In the genomic region with DNA sequence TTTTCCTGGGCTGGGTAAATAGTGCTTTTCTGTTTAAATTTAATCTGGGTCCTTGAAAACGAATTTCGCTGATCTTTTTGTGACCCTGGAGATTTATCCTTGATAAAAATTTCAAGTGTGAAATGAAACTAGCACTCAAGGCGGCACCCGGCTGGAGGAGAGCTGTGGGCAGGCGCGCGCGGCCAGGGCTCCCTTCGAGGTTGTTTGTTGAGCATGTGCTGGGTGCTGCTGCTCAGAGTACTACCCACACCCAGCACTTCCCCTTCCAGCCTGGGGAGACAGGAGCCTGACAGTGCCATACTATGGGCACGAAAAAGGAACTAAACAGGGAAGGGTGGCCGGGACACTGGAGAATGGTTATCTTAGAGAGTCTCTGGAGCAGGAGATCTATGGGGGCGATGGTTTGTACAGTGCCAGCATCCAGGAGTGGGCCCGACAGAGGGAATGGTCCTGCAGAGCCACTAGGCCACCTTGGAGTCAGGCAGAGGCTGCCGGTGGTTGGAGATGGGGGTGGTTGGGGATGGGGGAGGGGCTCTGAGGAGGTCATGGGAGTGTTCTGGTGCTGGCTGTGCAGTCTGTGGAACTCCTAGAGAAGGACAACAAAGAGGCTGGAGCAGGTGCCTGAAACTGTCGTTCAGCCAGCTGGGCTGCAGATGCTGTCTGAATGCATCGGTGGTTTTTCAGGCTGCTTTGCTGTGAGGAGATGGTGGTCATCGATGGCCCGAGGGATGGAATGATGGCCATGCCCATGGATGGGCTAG, we compare ENCODE assay signal across 8 mouse cellular contexts. TPM values are rescaled to one million over a fixed set of nuclear protein-coding genes. Genes with fewer than 3 reads are reported as not detected.
DNase-seq lines count a peak whose midpoint lies in the region; ATAC-seq lines count a peak whose summit lies in the region.

No protein-coding gene starts in this region.

- no peaks in the 10 kb centered on the region for H3K9me3 ChIP-seq in lung, embryonic 16.5 days (ENCODE audit: control insufficient read depth, low read length)
- H3K9me3 ChIP-seq in hindbrain, embryonic 15.5 days: no peaks in the 10 kb centered on the region
- no peaks in the 10 kb centered on the region for H3K9me3 ChIP-seq in limb, embryonic 10.5 days (replicated peaks)

- H3K27ac ChIP-seq in lung, embryonic 16.5 days (ENCODE audit: low read length): no peak overlapping the region
- peak overlapping the region; percentile 45 for H3K27ac ChIP-seq in hindbrain, embryonic 15.5 days (replicated peaks)
- no peak overlapping the region for H3K27ac ChIP-seq in limb, embryonic 10.5 days

- intact Hi-C loops in gastrocnemius, postnatal 36 days (cut with DNase I): no loop called here

- no peaks in the 10 kb centered on the region for H3K4me1 ChIP-seq in lung, embryonic 16.5 days (replicated peaks; ENCODE audit: control insufficient read depth, insufficient read depth, low read length)
- peaks cover 23% of the 10 kb centered on the region for H3K4me1 ChIP-seq in hindbrain, embryonic 15.5 days (replicated peaks)
- H3K4me1 ChIP-seq in limb, embryonic 10.5 days: peaks cover 27% of the 10 kb centered on the region

- H3K4me2 ChIP-seq in lung, embryonic 16.5 days (ENCODE audit: low read depth, low read length): peak overlapping the region; percentile 55
- H3K4me2 ChIP-seq in hindbrain, embryonic 15.5 days: peak overlapping the region; percentile 57

- DNase-seq in lung, postnatal 10 days: no peak
- DNase-seq in embryo, embryonic 10.5 days (ENCODE audit: low spot score): peak; percentile 41
- peak; percentile 35 for DNase-seq in limb, embryonic 10.5 days (ENCODE audit: low spot score)
- DNase-seq in retina, embryonic 14.5 days (ENCODE audit: low spot score): peak; percentile 57
- no peak for DNase-seq in thymus, postnatal 36 days
- no peak for DNase-seq in gastrocnemius, postnatal 36 days

- no peak overlapping the region for H3K9ac ChIP-seq in lung, embryonic 16.5 days (ENCODE audit: low read length)
- H3K9ac ChIP-seq in hindbrain, embryonic 15.5 days: 0 out of 2 replicates have a peak overlapping the region, but pooled peaks have one; percentile 14

- H3K36me3 ChIP-seq in lung, embryonic 16.5 days (ENCODE audit: control insufficient read depth, insufficient read depth, low read length): no peaks in the 10 kb centered on the region
- no peaks in the 10 kb centered on the region for H3K36me3 ChIP-seq in hindbrain, embryonic 15.5 days
- H3K36me3 ChIP-seq in limb, embryonic 10.5 days: no peaks in the 10 kb centered on the region

- 19% methylated on average over 18 of the region's 18 CpGs for WGBS in lung, embryonic 16.5 days
- WGBS in hindbrain, embryonic 15.5 days: 12% methylated on average over 18 of the region's 18 CpGs
- 22% methylated on average over 18 of the region's 18 CpGs for WGBS in limb, embryonic 10.5 days

- H3K4me3 ChIP-seq in lung, embryonic 16.5 days (ENCODE audit: low read length): peak overlapping the region; percentile 25
- H3K4me3 ChIP-seq in hindbrain, embryonic 15.5 days: peak overlapping the region; percentile 26
- H3K4me3 ChIP-seq in limb, embryonic 10.5 days: peak overlapping the region; percentile 26; the same call in 1 of the 2 replicates

- H3K27me3 ChIP-seq in lung, embryonic 16.5 days (ENCODE audit: control insufficient read depth, insufficient read depth, low read depth, low read length): peaks cover 12% of the 10 kb centered on the region
- H3K27me3 ChIP-seq in hindbrain, embryonic 15.5 days: no peaks in the 10 kb centered on the region
- peaks cover 61% of the 10 kb centered on the region for H3K27me3 ChIP-seq in limb, embryonic 10.5 days (ENCODE audit: low read depth, poor library complexity, severe bottlenecking)

- ATAC-seq in lung, embryonic 16.5 days (ENCODE audit: low read depth): peak; percentile 56; the same call in 1 of the 2 replicates
- ATAC-seq in hindbrain, embryonic 15.5 days (ENCODE audit: low FRiP score, low read depth): peak; percentile 57; the same call in 1 of the 2 replicates

RNA-seq across cellular contexts. Expression of a gene that starts 35.9 kb away (rescaled TPM):
- not detected in 2 replicates for polyA plus RNA-seq in lung, embryonic 16.5 days (2015; fragmentation: Nextera tagmentation; extraction: Ambion mirVana)
- 1.0 and 1.1 TPM in 2 replicates for polyA plus RNA-seq in hindbrain, embryonic 15.5 days (2015; fragmentation: Nextera tagmentation; extraction: Ambion mirVana)
- polyA plus RNA-seq in limb, embryonic 10.5 days (2016; fragmentation: Nextera tagmentation; extraction: Ambion mirVana): not detected in 2 replicates
- under 1 TPM; 0.17 to 0.28 TPM for total RNA-seq in gastrocnemius, postnatal 36 days (2021)

Comparison
In these comparisons a context has a peak if more than half of its experiments do, and no peak if none do; other contexts are left out.
1. DNase-seq: peak in embryo, embryonic 10.5 days (single experiment), limb, embryonic 10.5 days (single experiment) and retina, embryonic 14.5 days (single experiment); none in lung, postnatal 10 days (single experiment), thymus, postnatal 36 days (0 of 2) and gastrocnemius, postnatal 36 days (0 of 2).
2. Peak in every context shown above with its lines, with median percentiles within 50 percentile points of each other: H3K4me3 ChIP-seq.